In genomic region chr7:29419836-29420235, GRCm38 (mm10) we compare ENCODE assay signal across 25 mouse cellular contexts.
DNase-seq lines count a peak whose midpoint lies in the region; TF ChIP-seq lines count a peak whose summit lies in the region.
"Had no signal": no experiment of that assay in that cellular context is flagged by ENCODE, and none has a peak within 500 bp of the region (broad histone marks: within the 10 kb centered on the region; RNA-seq: fewer than 3 reads in every experiment).

No protein-coding gene starts in this region.

- H3K9me3 ChIP-seq in ES-Bruce4 (replicated peaks; ENCODE audit: control insufficient read depth, insufficient read depth, low read length, poor library complexity, severe bottlenecking) = no peaks in the 10 kb centered on the region
- H3K9me3 ChIP-seq: forebrain, embryonic 10.5 days; forebrain, embryonic 13.5 days; heart, embryonic 12.5 days; heart, embryonic 15.5 days; hindbrain, embryonic 10.5 days; hindbrain, embryonic 13.5 days; intestine, embryonic 15.5 days had no signal

- no peak overlapping the region for H3K4me3 ChIP-seq in layer of hippocampus, adult 2 months
- H3K4me3 ChIP-seq in ES-Bruce4 (ENCODE audit: low read depth, low read length) = peak overlapping the region; percentile 37
- H3K4me3 ChIP-seq: forebrain, embryonic 10.5 days; forebrain, embryonic 13.5 days; heart, embryonic 12.5 days; heart, embryonic 15.5 days; hindbrain, embryonic 10.5 days; hindbrain, embryonic 13.5 days; intestine, embryonic 15.5 days had no signal

- no peak for TF ChIP-seq POLR2A in ES-Bruce4 (IDR thresholded peaks at IDR 0.05; ENCODE audit: insufficient read depth, low read length)

- no peak for TF ChIP-seq EP300 in ES-Bruce4 (IDR thresholded peaks at IDR 0.05; ENCODE audit: insufficient read depth, low read depth, low read length)

- no peaks in the 10 kb centered on the region for H3K27me3 ChIP-seq in ES-Bruce4 (ENCODE audit: control insufficient read depth, insufficient read depth, low read length, poor library complexity, severe bottlenecking)
- H3K27me3 ChIP-seq: CH12.LX; forebrain, embryonic 13.5 days; hindbrain, embryonic 13.5 days; intestine, embryonic 15.5 days had no signal

- H3K4me1 ChIP-seq in ES-Bruce4 (ENCODE audit: control insufficient read depth, insufficient read depth, low read length) = peaks cover 11% of the 10 kb centered on the region

- TF ChIP-seq CTCF in layer of hippocampus, adult 2 months (conservative IDR thresholded peaks at IDR 0.05) = no peak
- TF ChIP-seq CTCF in ES-Bruce4 (IDR thresholded peaks at IDR 0.05; ENCODE audit: low read depth, low read length) = no peak

- H3K36me3 ChIP-seq in ES-Bruce4 (ENCODE audit: control insufficient read depth, insufficient read depth, low read length, poor library complexity, severe bottlenecking) = no peaks in the 10 kb centered on the region
- H3K36me3 ChIP-seq: forebrain, embryonic 10.5 days; heart, embryonic 12.5 days; heart, embryonic 15.5 days; hindbrain, embryonic 10.5 days; hindbrain, embryonic 13.5 days; intestine, embryonic 15.5 days had no signal

- peak overlapping the region; percentile 94; the same call in 1 of the 2 replicates for H3K27ac ChIP-seq in layer of hippocampus, adult 2 months
- peak overlapping the region; percentile 47 for H3K27ac ChIP-seq in ES-Bruce4 (ENCODE audit: insufficient read depth, low read length)
- H3K27ac ChIP-seq: forebrain, embryonic 10.5 days; forebrain, embryonic 13.5 days; heart, embryonic 15.5 days; hindbrain, embryonic 10.5 days; hindbrain, embryonic 13.5 days; intestine, embryonic 15.5 days had no signal

- no peak overlapping the region for H3K9ac ChIP-seq in ES-Bruce4 (ENCODE audit: low read depth, poor library complexity, severe bottlenecking)
- H3K9ac ChIP-seq: forebrain, embryonic 13.5 days; heart, embryonic 12.5 days; heart, embryonic 15.5 days; hindbrain, embryonic 13.5 days; intestine, embryonic 15.5 days had no signal

- DNase-seq in layer of hippocampus, adult 2 months (ENCODE audit: low spot score in 2 of 2) = no peak
- no peak for DNase-seq in layer of hippocampus, postnatal 36 days
- DNase-seq in R1 (ENCODE audit: low read depth, low spot score) = peak; percentile 87
- no peak for DNase-seq in urinary bladder, postnatal 4 days (ENCODE audit: low spot score in 2 of 2)
- no peak for DNase-seq in spleen, adult 12 weeks (ENCODE audit: low spot score)
- no peak for DNase-seq in kidney, postnatal 14 days
- DNase-seq: adrenal gland, postnatal 10 days; adrenal gland, postnatal 36 days; B cell, adult 2 months; cerebellum, adult 18-20 months; cerebellum, adult 9-10 months; cerebellum, postnatal 14 days; gastrocnemius, postnatal 14 days; heart, adult 18-20 months; heart, postnatal 10 days; heart, postnatal 36 days had no signal
